Mouse (Mus musculus): ENCODE data around the gene Arrdc5. TPM values are rescaled to one million over a fixed set of nuclear protein-coding genes. Genes with fewer than 3 reads are reported as not detected.

The Arrdc5 gene
- not detected for total RNA-seq (2021)
- long read RNA-seq, experiment 1, result 0 reads
- long read RNA-seq, experiment 2, result 0 reads

DNA sequence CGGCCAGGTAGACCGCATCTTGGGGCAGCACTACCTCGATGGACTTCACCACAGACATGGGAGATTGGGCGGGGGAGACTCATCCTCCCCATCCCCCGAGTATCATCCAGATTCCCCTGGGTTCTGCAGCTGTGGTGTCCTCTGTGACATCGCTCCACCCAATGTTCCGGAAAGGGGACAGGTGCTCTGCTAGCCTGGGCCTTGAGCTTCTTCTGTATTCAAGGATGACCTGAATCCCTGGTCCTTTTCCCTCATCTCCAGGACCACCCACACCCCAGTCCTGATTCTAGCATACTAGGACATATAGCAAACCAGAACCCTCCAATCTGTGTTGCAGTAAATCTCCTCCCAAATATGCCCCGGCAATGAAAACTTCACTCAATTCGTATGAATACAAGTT, at the start of gene Arrdc5:
Gene Arrdc5 (minus strand): TSS at position 101 of the 400 bp plus-strand sequence.
- DNase-seq (ENCODE audit: low spot score in 2 of 2), result no peak

GRCm38 (mm10) chr17:56348586-56348985, 48.5 kb upstream of the Arrdc5 start:
- no peak for DNase-seq (ENCODE audit: low spot score in 2 of 2)

- no peak for DNase-seq (ENCODE audit: low spot score in 2 of 2)
Observed at GRCm38 (mm10) chr17:56348128-56348527, 48.0 kb upstream of the Arrdc5 start.

DNA sequence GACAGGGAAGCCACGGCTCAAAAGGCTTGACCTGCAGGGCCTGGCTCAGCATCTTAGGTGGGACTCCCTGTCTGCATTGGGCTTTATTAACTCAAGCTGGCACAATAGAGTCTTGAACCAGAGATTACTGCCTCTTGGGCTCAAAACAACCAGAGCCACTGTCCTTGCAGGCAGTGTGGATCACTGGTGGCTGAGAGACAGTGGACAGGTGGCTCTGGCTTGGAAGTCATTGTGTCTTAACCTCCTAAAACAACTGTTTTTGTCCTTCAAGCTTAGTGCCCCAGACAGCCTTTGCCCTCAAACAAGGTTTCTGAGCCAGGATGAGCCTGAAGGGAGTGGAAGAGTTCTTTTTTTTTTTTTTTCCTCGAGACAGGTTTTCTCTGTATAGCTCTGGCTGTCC, 45.3 kb upstream of the Arrdc5 start:
- no peak for DNase-seq (ENCODE audit: low spot score in 2 of 2)

- no peak for DNase-seq (ENCODE audit: low spot score in 2 of 2)
Observed at GRCm38 (mm10) chr17:56343466-56343865, 43.4 kb upstream of the Arrdc5 start.

DNA sequence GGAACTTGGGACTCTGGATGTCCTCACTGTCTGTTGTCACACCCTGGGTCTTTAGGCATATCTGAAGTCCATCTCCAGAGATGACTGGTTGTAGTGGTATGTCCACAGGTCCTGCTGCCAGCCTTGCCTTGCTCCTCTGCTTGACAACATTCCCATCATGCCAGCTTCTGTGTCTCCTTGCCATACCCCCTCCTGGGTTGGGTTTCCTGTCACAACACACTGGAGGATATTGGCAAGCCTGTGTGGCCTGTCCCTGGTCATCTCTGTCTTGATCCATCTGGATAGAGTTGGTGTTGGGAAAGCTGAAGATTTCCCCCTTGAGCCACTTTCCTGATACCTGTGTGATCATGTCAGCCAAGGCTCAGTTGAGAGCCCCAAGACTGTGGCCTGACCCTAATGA, 40.6 kb upstream of the Arrdc5 start:
- DNase-seq (ENCODE audit: low spot score in 2 of 2), result no peak

- DNase-seq (ENCODE audit: low spot score in 2 of 2), result peak in 1 of 2 experiments; percentile 48
Observed at GRCm38 (mm10) chr17:56338909-56339308, 38.8 kb upstream of the Arrdc5 start.

DNA sequence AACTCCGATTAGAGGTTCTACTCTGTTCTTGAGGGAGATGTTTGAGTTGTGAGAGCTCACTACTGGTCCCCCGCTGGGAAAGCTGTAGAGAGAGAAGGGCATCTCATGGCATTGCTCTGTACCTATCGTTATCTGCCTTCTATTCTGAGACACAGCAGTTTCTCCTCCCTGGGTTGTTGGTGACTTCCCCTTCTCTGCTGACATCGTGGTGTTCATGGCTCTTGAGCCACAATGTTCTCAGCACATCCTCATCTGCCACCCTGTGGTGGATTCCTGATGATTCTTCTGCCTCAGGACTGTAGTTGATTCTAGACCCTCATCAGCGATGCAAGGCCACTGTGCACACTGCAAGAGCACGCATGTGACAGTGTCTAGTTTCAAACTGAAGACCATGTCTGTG, 37.7 kb upstream of the Arrdc5 start:
- no peak for DNase-seq (ENCODE audit: low spot score in 2 of 2)

- DNase-seq (ENCODE audit: low spot score in 2 of 2), result peak; percentile 44 to 46
Observed at GRCm38 (mm10) chr17:56337190-56337589, 37.1 kb upstream of the Arrdc5 start.

GRCm38 (mm10) chr17:56332987-56333386, 32.9 kb upstream of the Arrdc5 start:
- DNase-seq (ENCODE audit: low spot score in 2 of 2), result no peak

DNA sequence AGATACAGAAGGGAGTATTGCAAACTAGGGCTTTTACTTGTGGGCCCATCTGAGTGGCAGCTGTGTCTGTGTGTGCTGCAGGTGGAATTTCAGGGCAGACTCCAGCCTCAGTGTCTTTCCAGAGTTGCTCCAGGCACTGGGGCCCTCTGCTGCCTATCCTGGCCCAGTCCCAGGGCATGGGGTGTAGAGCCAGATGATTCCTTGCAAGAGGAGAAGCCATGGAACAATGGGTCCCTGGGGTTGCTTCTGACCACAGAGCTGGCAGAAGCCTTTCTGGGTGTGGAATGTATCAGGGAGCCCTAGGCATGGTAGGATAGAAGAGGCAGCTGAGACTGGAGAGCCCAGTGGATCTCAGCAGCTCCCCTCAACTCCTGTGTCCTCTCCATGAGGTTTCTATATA, 31.2 kb upstream of the Arrdc5 start:
- no peak for DNase-seq (ENCODE audit: low spot score in 2 of 2)

- DNase-seq (ENCODE audit: low spot score in 2 of 2), result no peak
Observed at GRCm38 (mm10) chr17:56330345-56330744, 30.3 kb upstream of the Arrdc5 start.

- DNase-seq (ENCODE audit: low spot score in 2 of 2), result no peak
Observed at GRCm38 (mm10) chr17:56329267-56329666, 29.2 kb upstream of the Arrdc5 start.

DNA sequence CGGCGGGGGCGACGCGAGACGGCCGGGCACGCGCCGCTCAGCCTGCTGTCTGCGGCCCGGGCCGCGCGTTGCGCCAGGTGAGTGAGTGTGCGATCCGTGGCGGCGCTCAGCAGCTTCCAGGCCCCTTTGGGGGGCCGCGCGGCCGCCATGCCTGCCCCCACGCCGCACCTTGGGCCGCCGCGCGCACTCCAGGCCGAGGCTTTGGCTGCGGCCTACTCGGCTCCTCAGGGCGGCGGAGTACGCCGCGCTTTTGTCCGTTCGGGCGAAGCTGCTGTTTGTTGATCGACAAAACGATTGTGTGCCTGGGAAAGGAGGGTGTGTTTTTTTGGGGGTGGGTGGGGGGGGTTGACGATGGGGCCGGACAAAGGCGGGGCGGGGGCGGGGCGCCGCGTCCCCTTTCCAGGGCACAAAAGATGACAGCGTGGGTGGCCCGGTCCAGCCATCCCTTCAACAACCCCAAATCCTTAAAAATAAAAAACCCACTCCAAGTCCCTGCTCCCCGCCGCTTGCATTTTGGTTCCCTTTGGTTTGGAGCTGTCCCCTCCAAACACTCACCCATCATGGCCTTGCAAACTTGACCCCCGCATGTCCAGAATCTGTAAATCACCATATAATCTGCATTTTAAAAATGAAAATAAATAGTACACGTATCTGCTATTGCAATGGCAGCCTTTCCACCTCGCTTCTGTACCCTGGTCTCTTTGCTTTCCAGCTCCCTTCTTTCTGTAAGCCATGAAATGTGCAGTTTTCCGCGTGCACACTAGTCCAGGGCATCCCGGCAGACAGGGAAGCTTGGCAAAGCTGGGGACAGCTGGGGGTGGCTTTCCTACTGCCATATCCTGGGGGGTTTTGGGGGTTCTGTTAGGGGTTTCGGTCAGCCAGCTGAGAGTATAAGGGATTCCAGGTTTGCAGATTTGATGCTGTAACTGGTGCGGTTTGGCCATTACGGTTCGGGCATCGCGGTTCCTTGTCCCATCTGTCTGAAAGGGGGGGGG, 26.4 kb upstream of the Arrdc5 start:
- no peak for DNase-seq (ENCODE audit: low spot score in 2 of 2)

- DNase-seq (ENCODE audit: low spot score in 2 of 2), result peak; percentile 96
Observed at GRCm38 (mm10) chr17:56325450-56326152, 25.5 kb upstream of the Arrdc5 start, which contains the start of gene Kdm4b. Gene Kdm4b, plus strand, starts transcription at chr17:56326062.

- no peak for DNase-seq (ENCODE audit: low spot score in 2 of 2)
Observed at GRCm38 (mm10) chr17:56324419-56324818, 24.3 kb upstream of the Arrdc5 start.

DNA sequence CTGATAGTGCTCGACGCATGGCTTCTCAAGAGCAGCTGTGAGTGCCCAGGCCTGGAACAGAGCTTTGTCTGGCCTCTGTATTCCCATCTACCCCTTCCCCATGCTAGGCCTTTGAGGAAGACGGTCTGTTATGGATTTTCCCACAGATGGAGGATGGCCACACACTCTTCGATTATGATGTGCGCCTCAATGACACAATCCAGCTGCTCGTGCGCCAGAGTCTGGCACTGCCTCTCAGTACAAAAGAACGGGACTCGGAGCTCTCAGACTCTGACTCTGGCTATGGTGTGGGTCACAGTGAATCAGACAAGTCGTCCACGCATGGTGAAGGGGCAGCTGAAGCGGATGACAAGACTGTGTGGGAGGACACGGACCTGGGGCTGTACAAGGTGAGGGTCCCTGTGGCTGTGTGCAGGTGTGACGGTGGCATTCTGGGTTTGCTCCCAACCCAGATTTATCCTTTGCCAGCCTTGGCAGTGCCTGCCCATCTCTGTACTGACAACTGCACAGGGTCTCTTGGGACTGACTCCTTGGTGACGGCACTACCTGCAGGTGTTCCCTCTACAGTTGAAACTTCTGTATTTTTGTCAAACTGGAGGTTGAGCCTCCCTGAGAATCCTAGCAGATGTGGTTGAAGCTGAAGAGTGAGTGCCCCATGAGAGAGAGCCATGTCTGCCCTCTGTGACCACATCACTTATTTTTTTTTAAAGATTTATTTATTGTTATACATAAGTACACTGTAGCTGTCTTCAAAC, 9.3 kb upstream of the Arrdc5 start:
- no peak for DNase-seq (ENCODE audit: low spot score in 2 of 2)

GRCm38 (mm10) chr17:56308088-56308487, 8.0 kb upstream of the Arrdc5 start:
- no peak for DNase-seq (ENCODE audit: low spot score in 2 of 2)

- DNase-seq (ENCODE audit: low spot score in 2 of 2), result no peak
Observed at GRCm38 (mm10) chr17:56305826-56306225, 5.7 kb upstream of the Arrdc5 start.

DNA sequence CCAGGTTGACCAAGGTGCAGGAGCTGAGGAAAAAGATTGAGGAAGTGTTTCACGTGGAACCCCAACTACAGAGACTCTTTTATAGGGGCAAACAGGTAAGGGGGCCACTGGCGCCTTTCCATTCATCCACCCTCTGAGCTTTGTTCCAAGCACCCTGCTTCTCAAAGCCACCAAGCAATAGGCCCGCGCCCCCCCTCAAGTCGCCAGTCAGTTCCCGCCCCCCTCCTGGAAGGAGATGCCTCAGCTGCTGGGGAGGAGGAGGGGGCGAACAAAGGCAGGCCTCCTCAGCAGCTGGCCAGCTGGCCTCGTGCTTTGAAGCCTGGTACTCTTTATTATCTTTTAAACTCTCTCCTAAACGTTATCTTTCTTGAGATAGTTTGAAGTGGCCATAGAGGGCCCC, 5.1 kb upstream of the Arrdc5 start:
- DNase-seq (ENCODE audit: low spot score in 2 of 2), result no peak

DNA sequence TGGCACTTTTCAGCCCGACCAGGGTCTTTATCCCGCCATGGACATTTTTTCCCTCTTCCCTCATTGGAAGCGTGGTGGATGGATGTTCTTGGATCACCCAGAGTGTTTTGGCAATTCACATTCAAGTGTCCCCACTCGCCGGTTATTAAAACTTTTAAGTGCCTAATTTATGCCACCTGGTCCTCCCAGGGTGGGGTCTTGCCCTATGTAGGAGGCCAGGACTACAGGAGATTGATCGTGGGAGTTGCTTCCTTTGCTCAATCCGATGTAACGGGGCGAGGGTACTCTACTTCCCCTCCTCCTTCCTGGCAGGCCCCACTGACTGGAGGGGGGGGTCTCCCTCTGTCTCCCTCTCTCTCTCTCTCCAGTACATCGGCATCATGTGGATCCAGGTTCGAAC, 4.6 kb upstream of the Arrdc5 start:
- no peak for DNase-seq (ENCODE audit: low spot score in 2 of 2)
